Mouse (Mus musculus) stomach, postnatal 0 days (tissue): ENCODE measurements around the gene Cisd1. TPM values are rescaled to one million over a fixed set of nuclear protein-coding genes. Genes with fewer than 3 reads are reported as not detected.
A peak's percentile ranks its signal among the peaks of the same experiment; 100 is the strongest.
"Not testable (repeated sequence)": the region's sequence is repeated elsewhere in the genome, so short reads cannot be mapped to it uniquely, and the experiment has no call there.

Experiments used
- ATAC-seq: fragments of 200-750 bp; cut with Nextera tagmentation; 2 replicates; pipeline ENCODE4 v1.8.0; 2017; ENCODE audit not compliant: low FRiP score, low TSS enrichment
- DNase-seq: peaks from one replicate; pipeline ENCODE4 v3.0.0-alpha.2; 2016; ENCODE audit warnings: low spot score
- H3K27ac ChIP-seq: fragments of 300-500 bp; sonication (generic); replicated peaks from 2 replicates; pipeline ENCODE4 v1.5.1; 2014; ENCODE audit warnings: mild to moderate bottlenecking, control low read depth
- H3K27me3 ChIP-seq: fragments of 300-500 bp; sonication (generic); 2 replicates; pipeline ENCODE4 v1.6.1; 2014; ENCODE audit warnings: low read length; ENCODE audit not compliant: control insufficient read depth, insufficient read depth
- H3K36me3 ChIP-seq: fragments of 300-500 bp; sonication (generic); 2 replicates; pipeline ENCODE4 v1.6.1; 2014; ENCODE audit warnings: low read length, mixed read lengths; ENCODE audit not compliant: control insufficient read depth, insufficient read depth
- H3K4me1 ChIP-seq: fragments of 300-500 bp; sonication (generic); replicated peaks from 2 replicates; pipeline ENCODE4 v1.6.1; 2014; ENCODE audit warnings: antibody characterized with exemption; ENCODE audit not compliant: control insufficient read depth, insufficient read depth
- H3K4me2 ChIP-seq: fragments of 300-500 bp; sonication (generic); replicated peaks from 2 replicates; pipeline ENCODE4 v1.6.1; 2014; ENCODE audit warnings: low read depth, mild to moderate bottlenecking, control low read depth, moderate library complexity
- H3K4me3 ChIP-seq: fragments of 300-500 bp; sonication (generic); 2 replicates; pipeline ENCODE4 v1.5.1; 2014; ENCODE audit warnings: low read depth, low read length, control low read depth
- H3K9ac ChIP-seq: fragments of 300-500 bp; sonication (generic); 2 replicates; pipeline ENCODE4 v1.6.1; 2014; ENCODE audit warnings: mild to moderate bottlenecking, low read length, control low read depth, mixed read lengths
- H3K9me3 ChIP-seq: fragments of 300-500 bp; sonication (generic); 2 replicates; pipeline ENCODE4 v1.6.1; 2016; ENCODE audit warnings: low read length; ENCODE audit not compliant: control insufficient read depth
- CTCF ChIP-seq: IDR thresholded peaks from 2 replicates; pipeline ENCODE4 v1.5.1; 2016; ENCODE audit warnings: antibody characterized with exemption, low read depth, mild to moderate bottlenecking, moderate library complexity
- EP300 ChIP-seq: optimal IDR thresholded peaks from 2 replicates; pipeline ENCODE3; 2016; ENCODE audit warnings: antibody characterized with exemption
- WGBS: fragments of 180-500 bp; shearing (Covaris S2); extraction: QIAGEN DNeasy Blood & Tissue Kit; methylation state at CpG from one replicate; pipeline ENCODE4 v1.1.7; 2014; 5-methylcytosine and 5-hydroxymethylcytosine counted together
- polyA plus RNA-seq: library from polyadenylated mRNA; unstranded; fragments of >200 nt; fragmentation: Nextera tagmentation; extraction: Ambion mirVana; gene quantifications from 2 replicates; pipeline ENCODE4 v1.2.1, GENCODE M21; 2015

Gene Cisd1
- 143 and 147 TPM in 2 replicates for polyA plus RNA-seq

GRCm38 (mm10) chr10:71344579-71345143 lies at the start of gene Cisd1:
Gene Cisd1, minus strand, starts transcription at chr10:71344954.
- H3K9me3 ChIP-seq: no peaks in the 10 kb centered on the region
- peak within 1 kb of the TSS; percentile 81 for H3K27ac ChIP-seq
- DNase-seq (peak; percentile 94), ATAC-seq (peak; percentile 84)
- H3K36me3 ChIP-seq: no peaks in the 10 kb centered on the region
- peak within 1 kb of the TSS; percentile 88 for H3K9ac ChIP-seq
- H3K4me3 ChIP-seq: peak within 1 kb of the TSS; percentile 83
- peak within 1 kb of the TSS; percentile 90 for H3K4me2 ChIP-seq
- H3K4me1 ChIP-seq: peaks cover 5% of the 10 kb centered on the region
- TF ChIP-seq CTCF: no peak
- TF ChIP-seq EP300: no peak
- H3K27me3 ChIP-seq: no peaks in the 10 kb centered on the region
- under 1% methylated on average over 60 of the region's 60 CpGs for WGBS

GRCm38 (mm10) chr10:71389311-71389710 lies 44.6 kb upstream of the Cisd1 start:
- WGBS: 85% methylated on average over 5 of the region's 5 CpGs

GRCm38 (mm10) chr10:71384159-71385044 lies 39.6 kb upstream of the Cisd1 start:
- TF ChIP-seq CTCF (no peak), EP300 (no peak)
- no peak for DNase-seq
- Histone ChIP-seq H3K4me3 (no peak overlapping the region), H3K27ac (no peak overlapping the region), H3K4me2 (no peak overlapping the region), H3K9ac (no peak overlapping the region), H3K9me3 (no peaks in the 10 kb centered on the region), H3K36me3 (peaks cover 6% of the 10 kb centered on the region; the same call in 1 of the 2 replicates), H3K27me3 (no peaks in the 10 kb centered on the region), H3K4me1 (no peaks in the 10 kb centered on the region)
- ATAC-seq: no peak
- WGBS: 66% methylated on average over 19 of the region's 19 CpGs

More at GRCm38 (mm10) chr10:71389311-71389710, 44.6 kb upstream of the Cisd1 start:
- H3K27me3 ChIP-seq: no peaks in the 10 kb centered on the region
- no peak overlapping the region for H3K9ac ChIP-seq
- no peak for TF ChIP-seq EP300
- DNase-seq (no peak), ATAC-seq (no peak)
- H3K9me3 ChIP-seq: no peaks in the 10 kb centered on the region
- H3K36me3 ChIP-seq: no peaks in the 10 kb centered on the region
- H3K4me3 ChIP-seq: no peak overlapping the region
- H3K27ac ChIP-seq: no peak overlapping the region
- H3K4me2 ChIP-seq: no peak overlapping the region
- no peaks in the 10 kb centered on the region for H3K4me1 ChIP-seq

GRCm38 (mm10) chr10:71383552-71383924 lies 38.8 kb upstream of the Cisd1 start:
- not testable (repeated sequence) for H3K27me3 ChIP-seq, H3K4me2 ChIP-seq, H3K36me3 ChIP-seq, H3K27ac ChIP-seq, DNase-seq, H3K9ac ChIP-seq, H3K4me1 ChIP-seq, ATAC-seq, H3K4me3 ChIP-seq, H3K9me3 ChIP-seq
- WGBS: 67% methylated on average over 6 of the region's 6 CpGs

GRCm38 (mm10) chr10:71382858-71383551 lies 38.3 kb upstream of the Cisd1 start:
- H3K27ac ChIP-seq: no peak overlapping the region
- peaks cover 6% of the 10 kb centered on the region for H3K36me3 ChIP-seq
- H3K4me2 ChIP-seq: no peak overlapping the region
- WGBS: 51% methylated on average over 8 of the region's 8 CpGs
- no peaks in the 10 kb centered on the region for H3K4me1 ChIP-seq
- no peak overlapping the region for H3K4me3 ChIP-seq
- no peaks in the 10 kb centered on the region for H3K9me3 ChIP-seq
- no peaks in the 10 kb centered on the region for H3K27me3 ChIP-seq
- no peak for ATAC-seq
- DNase-seq: no peak
- TF ChIP-seq CTCF: no peak
- TF ChIP-seq EP300: no peak
- no peak overlapping the region for H3K9ac ChIP-seq
